Mouse (Mus musculus): ENCODE data around the gene Tmem246. TPM values are rescaled to one million over a fixed set of nuclear protein-coding genes. Genes with fewer than 3 reads are reported as not detected.
"Not testable (repeated sequence)": the region's sequence is repeated elsewhere in the genome, so short reads cannot be mapped to it uniquely, and the experiment has no call there.

The Tmem246 gene
- 10 to 100 TPM; 44.3 to 48.3 TPM for total RNA-seq (2021)

DNA sequence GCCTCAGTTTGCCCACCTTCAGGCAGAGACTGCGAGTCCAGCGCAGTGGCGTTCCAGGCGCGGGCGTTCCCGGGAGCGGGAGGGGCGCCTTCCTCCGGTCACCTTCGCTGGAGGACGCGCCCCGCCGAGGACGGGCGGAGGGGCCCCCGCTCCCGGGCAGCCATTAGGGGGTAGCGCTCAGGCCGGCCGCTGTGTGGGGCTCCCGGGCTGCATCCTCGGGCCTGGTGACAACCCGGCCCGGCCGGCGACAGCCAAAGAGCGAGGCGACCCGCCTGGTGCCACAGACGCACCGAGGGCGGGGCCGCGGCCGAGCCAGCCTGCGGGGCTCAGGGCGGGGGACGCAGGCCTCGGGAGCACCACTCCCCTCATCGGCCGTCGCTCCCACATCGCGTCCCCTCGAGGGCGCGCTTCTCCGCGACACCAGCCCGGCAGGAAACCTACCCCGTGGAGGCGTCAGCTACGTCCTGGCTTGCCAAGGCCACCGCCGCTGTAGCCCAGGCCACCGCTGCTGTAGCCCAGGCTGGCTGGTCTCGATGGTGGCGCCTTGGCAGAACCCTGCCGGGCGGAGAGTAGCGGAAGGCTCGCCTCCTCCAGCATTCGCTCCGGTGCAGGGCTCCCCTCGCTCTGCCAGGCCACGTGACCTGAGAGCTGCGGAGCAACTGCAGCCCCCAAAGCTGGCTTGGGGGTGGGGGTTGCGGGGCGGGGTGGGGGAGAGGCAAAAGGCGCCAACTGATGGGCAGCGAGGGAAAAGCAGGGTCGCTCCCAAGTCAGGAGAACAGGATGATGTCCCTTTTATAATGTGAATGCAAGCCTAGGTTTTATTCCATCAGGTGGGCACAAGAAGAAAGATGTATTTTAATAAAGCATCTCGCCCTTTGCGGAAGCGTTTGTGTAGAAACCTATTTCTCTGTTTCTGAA, at the start of gene Tmem246:
Gene Tmem246 (minus strand): TSS at position 694 of the 918 bp plus-strand sequence.
- DNase-seq = peak; percentile 80

DNA sequence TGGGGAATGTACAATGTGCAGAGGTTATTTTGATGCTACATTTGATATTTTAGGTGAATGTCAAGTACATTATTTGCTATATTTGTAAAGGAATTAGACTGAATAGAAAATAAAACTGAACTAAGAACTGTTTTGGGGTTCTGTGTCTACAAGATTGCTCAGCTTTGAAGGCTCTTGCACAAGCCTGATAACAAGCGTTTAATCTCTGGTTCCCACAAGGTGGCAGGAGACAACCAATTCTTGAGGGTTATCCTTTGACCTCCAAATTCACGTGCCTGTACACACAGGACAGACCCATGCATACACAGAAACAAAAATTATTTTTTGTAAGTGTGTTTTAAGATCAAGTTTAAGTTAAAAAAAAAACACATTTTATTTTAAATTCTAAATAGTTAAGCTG, 42.2 kb upstream of the Tmem246 start:
- no peak for DNase-seq

DNA sequence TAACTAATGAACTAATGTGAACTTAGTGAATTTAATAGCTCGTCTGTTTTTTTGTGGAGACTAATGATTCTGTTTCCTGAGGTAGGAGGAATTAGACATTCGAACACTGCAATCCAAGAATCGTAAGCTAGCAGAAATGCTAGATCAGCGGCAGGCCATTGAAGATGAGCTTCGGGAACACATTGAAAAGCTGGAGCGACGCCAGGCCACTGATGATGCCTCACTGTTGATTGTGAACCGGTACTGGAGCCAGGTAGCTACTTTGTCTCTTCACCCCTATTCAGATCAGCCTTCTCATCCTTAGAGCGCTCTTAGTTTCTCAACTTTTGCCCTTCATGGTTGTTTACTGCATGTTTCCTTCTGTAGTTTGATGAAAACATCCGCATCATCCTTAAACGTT, 40.1 kb upstream of the Tmem246 start:
- DNase-seq = no peak

DNA sequence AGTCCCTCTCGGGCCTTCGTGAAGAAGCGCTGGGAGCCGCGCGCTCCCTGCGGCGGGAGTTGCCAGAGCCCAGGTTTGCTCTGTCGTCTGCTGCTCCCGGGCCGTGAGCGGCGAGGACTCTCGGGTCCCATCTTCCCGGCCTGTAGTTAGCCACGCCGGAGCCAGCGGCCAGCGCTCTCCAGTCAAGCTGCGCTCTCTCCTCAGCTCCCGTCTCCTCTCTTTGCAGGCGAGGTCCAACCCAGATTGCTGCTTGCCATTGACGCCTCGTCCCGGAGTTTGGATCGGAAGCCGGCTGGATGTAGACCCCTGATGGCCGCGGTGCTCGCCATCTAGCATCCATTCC, 34.4 kb upstream of the Tmem246 start:
- DNase-seq = no peak

DNA sequence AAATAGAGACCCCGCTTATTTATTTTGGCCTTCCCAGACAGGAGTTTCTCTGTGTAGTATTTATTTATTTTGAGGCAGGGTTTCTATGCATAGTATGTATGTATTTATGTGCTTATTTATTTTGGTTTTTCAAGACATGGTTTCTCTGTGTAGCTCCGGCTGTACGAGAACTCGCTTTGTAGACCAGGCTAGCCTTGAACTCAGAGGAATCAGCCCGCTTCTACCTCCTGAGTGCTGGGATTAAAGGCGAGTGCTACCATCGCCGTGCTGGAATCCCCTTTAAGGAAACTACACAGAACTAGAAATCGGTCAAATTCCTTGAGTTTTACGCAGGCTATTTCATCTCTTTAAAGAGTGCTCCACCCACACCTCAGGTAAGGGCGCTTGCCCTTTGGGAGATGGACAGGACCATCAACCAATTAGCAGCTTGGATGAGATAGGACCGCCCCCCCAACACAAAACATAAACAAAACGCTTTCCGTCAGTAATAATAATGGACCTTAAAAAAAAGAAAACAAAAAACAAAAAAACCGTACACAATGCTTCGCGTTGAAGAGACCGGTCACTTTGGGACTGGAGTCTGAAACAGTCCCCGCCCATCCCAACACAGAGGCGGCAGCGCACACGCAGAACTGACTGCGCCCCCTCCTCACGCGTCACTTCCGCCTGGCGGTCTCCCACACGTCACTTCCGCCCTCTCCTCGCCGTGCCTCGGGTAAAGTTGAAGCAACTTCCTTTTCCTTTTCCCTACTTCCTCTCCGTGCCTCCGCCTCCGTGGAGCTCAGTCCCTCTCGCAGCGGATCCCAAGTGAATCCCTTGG, 33.9 kb upstream of the Tmem246 start, which contains the start of gene Rnf20:
Gene Rnf20 (plus strand): TSS at position 688 of the 820 bp plus-strand sequence.
- peak; percentile 97 for DNase-seq

DNA sequence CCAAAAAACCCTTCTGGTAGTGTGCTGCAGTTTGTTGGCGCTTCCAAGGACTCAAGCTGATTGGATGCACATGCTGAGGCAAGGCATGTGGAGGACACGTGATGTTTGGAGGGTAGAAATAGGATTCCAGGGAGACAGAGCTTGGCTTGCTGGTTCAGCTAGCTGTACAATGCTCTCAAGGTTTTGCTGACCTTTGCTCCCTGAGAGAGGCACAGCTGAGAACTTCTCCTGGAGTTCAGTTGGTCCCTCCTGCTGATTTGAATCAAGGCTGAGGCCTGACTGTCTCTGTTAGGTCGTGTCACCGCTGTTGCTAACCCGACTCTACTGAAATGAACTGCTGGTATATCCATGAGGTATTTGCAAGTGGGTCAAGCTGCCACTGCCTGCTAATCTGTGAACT, 31.3 kb upstream of the Tmem246 start:
- DNase-seq = no peak

DNA sequence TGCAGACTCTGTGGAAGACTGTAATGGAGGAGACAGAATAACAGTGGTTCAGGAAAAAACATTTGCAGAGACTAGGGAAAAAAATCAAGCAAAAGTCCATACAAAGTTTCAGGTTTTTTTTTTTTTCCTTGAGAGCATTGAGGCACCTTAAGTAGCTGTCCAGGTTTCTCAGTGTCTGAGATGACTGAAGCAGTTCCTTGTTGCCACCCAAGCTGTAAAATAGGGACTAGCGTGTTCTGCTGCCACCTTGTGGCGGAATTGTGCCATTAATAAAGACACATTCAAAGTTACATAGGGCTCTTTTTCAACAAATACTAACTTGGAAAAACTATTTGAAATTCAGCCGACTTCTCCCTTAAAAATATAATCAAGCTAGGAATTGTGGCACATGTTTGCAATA, 29.3 kb upstream of the Tmem246 start:
- DNase-seq = peak; percentile 83

DNA sequence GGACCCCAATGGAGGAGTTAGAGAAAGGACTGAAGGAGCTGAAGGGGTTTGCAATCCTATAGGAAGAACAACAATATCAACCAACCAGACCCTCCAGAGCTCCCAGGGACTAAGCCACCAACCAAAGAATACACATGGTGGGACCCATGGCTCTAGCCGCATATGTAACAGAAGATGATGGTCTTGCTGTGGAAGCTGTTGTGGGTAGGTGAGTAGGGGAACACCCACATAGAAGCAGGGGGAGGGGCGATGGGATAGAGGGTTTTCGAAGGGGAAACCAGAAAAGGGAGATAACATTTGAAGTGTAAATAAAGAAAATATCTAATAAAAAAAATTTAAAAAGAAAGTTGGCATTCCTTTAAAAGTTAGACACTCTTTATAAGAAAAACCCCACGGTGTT, 27.3 kb upstream of the Tmem246 start:
- not testable (repeated sequence) for DNase-seq

DNA sequence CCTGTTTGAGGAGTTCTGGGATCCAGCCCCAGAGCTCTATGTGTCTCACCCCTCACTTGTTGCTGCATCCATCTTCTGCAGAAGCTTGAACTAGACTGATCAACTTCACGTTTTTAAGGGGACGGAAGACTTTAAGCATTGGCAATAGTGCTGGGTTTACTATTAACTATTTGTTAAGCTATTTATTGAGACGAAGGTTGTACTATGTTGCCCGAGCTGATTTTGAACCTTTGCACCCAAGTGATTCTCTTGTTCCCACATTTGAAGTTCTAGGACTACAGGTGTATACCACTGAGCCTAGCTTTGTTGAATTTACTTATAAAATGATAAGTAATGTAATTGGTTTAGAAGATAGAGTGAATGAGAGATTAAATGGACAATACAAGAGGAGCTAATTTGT, 26.2 kb upstream of the Tmem246 start:
- no peak for DNase-seq

DNA sequence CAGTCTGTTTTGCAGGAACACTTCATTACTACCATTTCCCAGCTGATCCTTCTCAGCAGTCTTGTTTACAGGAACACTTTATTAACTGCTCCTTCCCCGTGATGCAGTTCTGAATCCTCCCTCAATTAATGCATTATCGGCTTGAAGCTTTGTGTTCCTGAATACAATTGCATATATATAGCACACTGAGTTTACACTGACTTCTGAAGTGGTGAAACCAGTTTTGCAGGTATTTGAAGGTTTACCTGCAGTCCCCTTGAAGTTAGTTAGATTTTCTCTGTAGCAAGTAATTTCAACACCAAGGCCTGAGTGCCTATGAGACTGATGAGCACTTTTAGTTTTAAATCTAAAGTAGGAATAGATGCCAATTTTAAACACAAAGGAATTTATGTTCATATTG, 24.6 kb upstream of the Tmem246 start:
- no peak for DNase-seq

DNA sequence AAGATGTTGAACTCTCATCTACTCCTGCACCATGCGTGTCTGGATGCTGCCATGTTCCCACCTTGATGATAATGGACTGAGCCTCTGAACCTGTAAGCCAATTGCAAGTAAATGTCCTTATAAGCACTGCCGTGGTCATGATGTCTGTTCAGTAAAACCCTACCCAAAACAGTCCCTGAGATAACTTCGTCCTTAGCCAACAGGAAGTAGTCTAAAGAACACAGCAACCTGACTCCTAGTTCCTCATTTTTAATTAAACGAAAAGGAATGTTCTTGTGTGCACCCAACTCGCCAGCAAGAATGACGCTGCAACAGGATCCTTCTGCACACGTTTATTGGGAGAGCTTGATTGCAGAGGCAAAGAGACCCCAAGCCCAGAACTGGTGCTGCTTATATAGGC, 22.2 kb upstream of the Tmem246 start:
- DNase-seq = not testable (repeated sequence)

DNA sequence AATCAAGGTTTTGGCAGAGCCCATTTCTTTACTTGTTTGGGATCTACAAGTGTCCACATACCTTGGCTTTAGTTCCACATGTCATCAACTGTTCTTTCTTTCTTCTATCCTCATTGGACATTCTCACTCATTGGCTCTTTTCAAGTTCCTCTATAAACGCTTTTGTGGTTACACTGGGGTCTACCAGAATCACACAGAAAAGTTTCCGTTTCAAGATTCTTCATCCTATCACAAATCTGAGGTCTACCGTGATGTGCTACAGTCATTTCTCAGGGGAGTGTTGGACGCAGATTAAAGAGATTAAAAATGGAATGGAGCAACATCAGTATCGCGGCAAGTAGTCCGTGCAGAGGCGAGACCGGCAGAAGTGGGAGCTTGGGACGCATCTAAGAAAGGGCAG, 19.2 kb upstream of the Tmem246 start:
- no peak for DNase-seq

DNA sequence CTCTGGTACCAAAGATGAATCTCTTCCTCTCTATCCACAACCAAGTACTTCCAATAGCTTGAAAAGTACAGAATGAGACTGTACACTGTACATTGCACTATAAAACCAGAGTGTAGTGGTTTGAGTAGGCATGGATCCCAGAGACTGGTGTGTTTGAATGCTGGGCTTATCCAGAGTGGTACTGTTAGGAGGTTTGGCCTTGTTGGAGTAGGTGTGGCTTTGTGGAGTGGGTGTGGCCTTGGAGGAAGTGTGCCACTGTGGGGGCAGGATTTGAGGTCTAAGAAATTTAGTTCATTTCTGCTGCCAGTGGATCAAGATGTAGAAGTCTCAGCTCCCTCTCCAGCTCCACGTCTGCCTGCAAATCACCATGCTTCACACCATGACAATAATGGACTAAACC, 7.8 kb upstream of the Tmem246 start:
- no peak for DNase-seq

DNA sequence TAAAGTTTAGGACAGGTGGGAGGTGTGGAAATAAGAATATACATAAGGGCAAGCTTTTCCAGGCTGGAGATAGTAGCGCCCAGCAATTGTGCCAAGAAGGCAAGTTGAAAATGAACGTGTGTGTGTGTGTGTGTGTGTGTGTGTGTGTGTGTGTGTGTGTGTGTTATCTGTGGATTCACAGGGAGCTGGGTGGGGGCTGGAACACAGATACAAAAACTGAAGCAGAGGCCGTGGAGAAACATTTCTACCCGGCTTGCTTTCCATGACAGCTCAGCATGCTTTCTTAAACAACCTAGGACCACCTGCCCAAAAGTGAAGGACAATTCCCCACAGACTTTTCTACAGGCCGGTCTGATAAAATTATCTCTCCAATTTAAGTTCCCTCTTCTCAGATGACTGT, 6.9 kb upstream of the Tmem246 start:
- DNase-seq = no peak

DNA sequence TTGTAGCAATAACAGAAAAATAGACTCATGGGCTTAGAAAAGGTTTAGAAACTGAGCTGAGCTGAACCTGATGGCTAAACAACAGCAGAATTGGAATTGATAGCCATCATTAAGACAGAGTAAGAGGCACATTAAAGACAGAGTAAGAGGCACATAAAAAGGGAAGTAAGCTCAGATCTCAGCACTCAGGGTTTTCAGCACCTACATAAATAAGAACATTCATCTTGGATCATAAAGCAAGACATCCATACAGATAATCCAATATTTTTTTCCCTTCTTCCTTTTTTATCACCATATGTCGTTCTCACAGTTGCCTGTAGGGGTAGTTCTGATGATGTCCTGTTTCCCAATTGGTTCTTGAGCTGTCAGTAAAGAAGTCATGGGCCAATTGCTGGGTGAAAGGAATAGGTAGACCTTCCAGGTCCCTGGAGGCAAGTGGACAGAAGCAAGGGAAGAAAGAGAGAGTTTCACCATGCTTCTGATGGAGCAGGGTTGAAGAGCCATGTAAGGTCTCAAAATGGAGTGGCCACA, 6.4 kb upstream of the Tmem246 start:
- DNase-seq = no peak

DNA sequence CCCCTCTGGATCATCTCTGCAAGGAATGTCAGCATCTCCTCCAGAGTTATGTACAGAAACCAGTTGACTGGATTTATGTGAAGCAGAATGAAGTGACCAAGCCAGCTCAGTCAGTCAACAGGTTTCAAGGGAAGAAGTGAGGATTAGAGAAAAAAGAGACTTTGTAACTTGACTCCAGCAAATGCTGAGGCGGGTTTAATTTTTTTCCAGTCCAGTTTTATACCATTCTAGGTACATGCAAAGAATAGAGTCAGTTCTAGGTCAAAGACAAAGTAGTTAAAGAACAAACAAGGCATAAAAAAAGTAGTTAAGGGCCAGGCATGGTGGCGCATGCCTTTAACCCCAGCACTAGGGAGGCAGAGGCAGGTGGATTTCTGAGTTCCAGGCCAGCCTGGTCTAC, 5.5 kb upstream of the Tmem246 start:
- DNase-seq = no peak

DNA sequence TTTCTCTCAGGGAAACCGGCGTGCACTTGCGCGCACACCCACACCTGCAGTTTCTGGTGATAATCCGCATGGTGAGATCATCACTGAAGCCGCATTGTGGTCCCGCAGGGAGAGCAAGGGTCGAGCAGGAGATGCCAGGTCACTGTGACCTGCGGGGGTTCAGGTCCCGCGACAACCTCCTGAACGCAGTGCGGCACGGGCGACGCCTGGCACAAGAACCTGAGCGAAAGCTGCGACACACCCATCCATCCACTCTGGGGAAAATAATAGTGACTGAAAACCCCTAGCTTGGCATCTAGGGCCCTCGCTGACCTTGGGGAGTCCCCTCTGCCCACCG, 862 bp downstream of the Tmem246 start:
- DNase-seq = no peak

DNA sequence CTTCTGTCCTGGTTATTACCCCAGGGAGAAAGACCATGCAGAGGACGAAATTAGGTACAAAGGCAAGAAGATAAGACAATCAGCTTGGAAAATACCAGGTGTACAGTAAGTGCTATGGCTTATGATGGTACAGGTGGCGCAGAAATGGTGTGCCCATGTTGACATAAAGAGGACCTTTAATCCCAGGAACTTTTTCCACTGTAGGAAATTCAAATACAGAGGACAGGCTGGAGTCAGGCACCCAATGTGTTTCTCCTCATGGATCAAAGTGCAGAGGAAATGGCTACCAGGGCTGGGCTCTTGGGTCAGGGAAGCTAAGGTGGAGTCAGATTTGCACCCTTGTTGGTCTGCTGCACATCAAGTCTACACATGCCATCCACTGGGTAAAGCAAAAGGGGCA, 7.5 kb downstream of the Tmem246 start:
- no peak for DNase-seq

DNA sequence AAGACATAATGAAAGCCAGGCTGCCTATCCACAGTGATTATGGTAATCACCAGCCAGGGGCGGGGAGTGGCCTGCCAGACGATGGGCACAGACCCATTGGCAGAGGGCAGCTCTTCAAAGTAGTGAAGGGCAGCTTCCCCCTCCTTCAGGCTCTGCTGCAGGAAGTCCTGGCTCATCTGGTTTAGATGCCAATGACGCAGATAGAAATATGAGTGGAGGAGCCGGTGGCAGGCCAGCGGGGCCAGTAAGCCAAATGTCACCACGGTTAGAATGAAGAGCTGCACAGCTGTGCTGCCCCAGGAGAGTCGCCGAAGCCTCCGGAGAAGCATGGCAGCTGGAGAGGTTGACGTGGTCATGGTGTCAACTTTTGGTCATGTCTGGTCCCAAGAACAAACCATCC, 10.9 kb downstream of the Tmem246 start:
- DNase-seq = no peak

DNA sequence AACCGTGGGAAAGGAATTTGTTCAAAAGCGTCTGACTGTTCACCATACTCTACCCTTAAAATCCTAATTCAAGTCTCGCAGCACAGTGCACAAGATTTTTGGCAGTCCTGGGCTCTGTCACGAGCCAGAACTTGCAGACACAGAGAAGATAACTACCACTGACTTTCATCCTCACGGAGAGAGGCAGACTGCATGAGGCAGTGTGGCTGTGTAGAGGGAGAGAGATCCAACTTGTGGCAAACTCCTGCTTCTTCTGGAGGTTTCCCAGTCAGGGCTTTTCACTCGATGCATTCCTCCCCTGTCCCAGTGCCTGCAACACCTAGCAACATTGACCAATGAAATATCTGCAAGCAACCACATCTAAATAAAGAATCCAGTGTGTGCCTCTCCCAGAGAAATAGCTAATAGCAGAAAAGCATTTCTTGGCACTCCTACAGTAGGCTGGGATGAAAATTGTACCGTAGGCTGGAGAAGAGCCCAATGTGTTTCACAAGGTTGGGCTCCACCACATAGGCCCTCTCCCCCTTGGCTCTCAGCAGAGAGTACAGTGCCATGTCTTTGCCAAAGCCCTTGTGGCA, 12.1 kb downstream of the Tmem246 start:
- peak; percentile 41 for DNase-seq

DNA sequence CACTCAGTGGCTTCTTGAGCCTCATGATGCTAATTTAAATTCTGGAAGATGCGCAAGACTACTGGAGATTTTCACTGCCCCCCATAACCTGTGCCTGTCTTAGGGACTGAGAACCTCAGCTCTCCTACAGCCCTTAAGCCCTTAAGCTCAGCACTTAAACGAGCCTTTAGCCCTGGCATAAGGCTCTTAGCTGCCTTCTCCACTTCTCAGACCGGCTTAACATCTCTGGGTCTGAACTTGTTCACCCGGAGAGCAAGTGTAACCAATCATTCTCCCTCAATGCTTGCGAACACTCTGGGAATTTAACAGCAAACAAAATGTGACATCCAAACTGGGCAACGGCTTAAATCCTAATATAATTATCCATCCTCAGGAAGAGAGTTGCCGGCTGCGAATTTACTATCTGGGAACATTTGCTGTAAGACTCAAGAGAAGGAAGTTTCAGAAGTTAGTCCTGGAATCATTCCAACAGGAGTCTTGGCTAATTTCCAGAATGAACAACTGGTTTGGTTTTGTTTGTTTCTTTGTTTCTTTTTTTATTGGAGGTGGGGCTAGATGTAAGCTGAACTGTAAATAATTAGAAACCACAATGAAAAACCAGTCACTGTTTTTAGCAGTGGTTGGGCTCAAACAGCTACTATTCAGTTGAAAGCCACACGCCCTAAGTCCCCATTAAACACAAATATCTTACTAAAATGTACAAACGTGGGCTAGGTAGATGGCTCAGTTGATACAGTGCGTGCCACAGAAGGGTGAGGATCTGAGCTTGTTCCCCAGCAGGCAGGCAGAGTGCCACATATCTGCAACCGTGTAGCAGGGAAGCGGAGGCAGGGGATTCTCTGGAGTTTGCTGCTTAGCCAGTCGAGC, 13.5 kb downstream of the Tmem246 start:
- DNase-seq = no peak

DNA sequence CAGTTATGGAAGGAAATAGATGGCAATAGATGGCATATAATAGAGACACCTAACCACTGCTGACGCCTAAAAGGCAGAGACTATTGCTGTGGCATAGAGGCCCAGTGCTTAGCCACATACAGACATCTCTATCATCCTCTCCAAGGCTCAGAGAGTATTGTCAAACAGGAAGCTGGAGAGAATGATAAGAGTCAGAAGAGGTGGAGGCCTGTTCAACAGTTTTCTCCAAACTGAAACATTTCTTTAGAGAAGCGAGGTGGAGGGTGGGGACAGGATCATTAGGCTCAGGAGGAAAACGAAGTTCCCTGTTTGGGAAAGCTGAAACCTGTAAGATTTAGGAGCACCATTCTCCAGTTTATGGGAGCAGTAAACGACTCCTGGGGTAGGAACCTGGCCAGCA, 16.4 kb downstream of the Tmem246 start:
- no peak for DNase-seq
